Mouse (Mus musculus) small intestine, adult 2 months (tissue): Measurements from ENCODE around the gene Ankrd10. TPM values are rescaled to one million over a fixed set of nuclear protein-coding genes. Genes with fewer than 3 reads are reported as not detected.
A peak's percentile ranks its signal among the peaks of the same experiment; 100 is the strongest.

Experiments used
- H3K27ac ChIP-seq: fragments of 200-500 bp; 2 replicates; pipeline ENCODE4 v1.5.1; 2012; ENCODE audit warnings: low read depth, low read length, control low read depth, inconsistent platforms; ENCODE audit not compliant: insufficient read depth
- H3K27me3 ChIP-seq: fragments of 200-500 bp; 2 replicates; pipeline ENCODE4 v1.6.1; 2012; ENCODE audit warnings: mild to moderate bottlenecking, moderate library complexity, low read length, inconsistent platforms; ENCODE audit not compliant: control insufficient read depth, insufficient read depth
- H3K36me3 ChIP-seq: fragments of 200-500 bp; 2 replicates; pipeline ENCODE4 v1.6.1; 2012; ENCODE audit warnings: mild to moderate bottlenecking, low read length, control low read depth, inconsistent platforms; ENCODE audit not compliant: control insufficient read depth, insufficient read depth
- H3K4me1 ChIP-seq: fragments of 200-500 bp; 2 replicates; pipeline ENCODE4 v1.6.1; 2012; ENCODE audit warnings: low read length, inconsistent platforms, mixed read lengths; ENCODE audit not compliant: control insufficient read depth, insufficient read depth, insufficient read length
- H3K4me3 ChIP-seq: fragments of 200-500 bp; 2 replicates; pipeline ENCODE4 v1.5.1; 2012; ENCODE audit warnings: low read depth, mild to moderate bottlenecking, control low read depth, inconsistent platforms, low read length, moderate library complexity
- CTCF ChIP-seq: fragments of 200-500 bp; IDR thresholded peaks from 2 replicates; pipeline ENCODE4 v1.5.1; 2012; ENCODE audit warnings: low read depth, mild to moderate bottlenecking, control low read depth, inconsistent platforms, low read length, moderate library complexity, mixed read lengths; ENCODE audit not compliant: insufficient replicate concordance, insufficient read length; ENCODE audit errors: extremely low read depth
- POLR2A ChIP-seq: fragments of 200-500 bp; IDR thresholded peaks from 2 replicates; pipeline ENCODE4 v1.6.1; 2012; ENCODE audit warnings: low read depth, mild to moderate bottlenecking, control low read depth, inconsistent platforms, low read length, moderate library complexity
- WGBS: fragments of 180-500 bp; shearing (Covaris S2); methylation state at CpG from one replicate; pipeline ENCODE4 v1.1.7; 2018; 5-methylcytosine and 5-hydroxymethylcytosine counted together
- polyA plus RNA-seq: library from polyadenylated mRNA; depleted of rRNA; stranded (reverse); fragments of >200 nt; gene quantifications from 2 replicates; pipeline ENCODE4 v1.2.3, GENCODE M21; 2012

The Ankrd10 gene
- polyA plus RNA-seq, 1 experiment = 40.4 TPM

DNA sequence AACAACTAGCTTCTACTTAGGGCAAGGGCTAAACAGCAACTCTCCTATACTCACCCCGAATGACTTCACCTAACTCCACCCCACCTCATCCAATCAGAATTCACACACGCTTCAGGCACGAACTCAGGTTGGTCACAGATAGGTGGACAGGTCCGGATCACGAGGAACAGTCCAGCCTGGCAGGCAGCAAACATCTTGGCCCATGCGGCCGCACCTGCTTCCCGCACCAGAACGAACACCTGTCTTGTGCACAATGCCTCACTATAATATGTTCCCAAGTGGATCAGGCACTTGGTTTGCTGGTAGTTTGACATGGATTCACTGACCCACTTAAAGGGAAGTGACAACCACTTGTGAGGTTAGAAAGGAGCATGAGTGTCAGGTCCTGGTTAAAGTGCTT lies 26.7 kb downstream of the Ankrd10 start:
- peaks cover 29% of the 10 kb centered on the region for H3K36me3 ChIP-seq

DNA sequence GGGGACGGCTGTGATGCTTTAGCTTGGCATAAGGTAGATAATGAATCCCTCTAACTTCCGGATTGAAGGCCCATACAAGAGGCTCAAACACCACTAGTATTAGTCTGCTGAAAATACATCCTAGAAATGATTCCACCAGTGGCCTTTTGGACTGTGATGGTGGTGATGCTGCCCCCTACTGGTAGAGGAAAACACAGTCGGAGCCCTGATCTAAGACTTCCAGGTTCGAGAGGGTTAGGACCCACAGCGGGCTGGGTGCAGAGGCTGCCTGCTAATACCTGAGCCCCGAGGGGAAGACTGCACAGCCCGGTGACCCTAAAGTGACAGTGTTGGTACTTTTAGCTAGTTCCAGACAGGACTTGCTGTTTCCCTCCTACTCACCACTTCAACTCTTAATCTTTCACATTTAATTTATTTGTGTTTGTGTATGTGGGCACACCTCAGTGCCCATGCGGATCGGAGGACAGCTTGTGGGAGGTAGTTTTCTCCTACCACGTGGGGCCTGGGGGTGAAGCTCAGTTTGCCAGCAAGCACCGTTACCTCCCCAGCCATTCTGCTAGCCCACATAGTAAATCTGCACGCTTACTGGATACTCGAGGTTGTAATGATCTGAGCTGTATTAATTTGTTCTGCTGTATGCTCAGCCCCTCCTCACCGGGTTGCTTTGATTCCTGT lies 33.4 kb downstream of the Ankrd10 start:
- H3K4me3 ChIP-seq = no peak overlapping the region
- H3K36me3 ChIP-seq = no peaks in the 10 kb centered on the region
- no peaks in the 10 kb centered on the region; the same call in 1 of the 2 replicates for H3K4me1 ChIP-seq
- 29% methylated on average over 14 of the region's 14 CpGs for WGBS
- peak; percentile 73; the same call in 1 of the 2 replicates for TF ChIP-seq CTCF
- TF ChIP-seq POLR2A = no peak
- no peaks in the 10 kb centered on the region for H3K27me3 ChIP-seq
- no peak overlapping the region for H3K27ac ChIP-seq

More for the DNA sequence above, 26.7 kb downstream of the Ankrd10 start:
- H3K4me3 ChIP-seq = no peak overlapping the region
- no peaks in the 10 kb centered on the region for H3K4me1 ChIP-seq
- no peak overlapping the region for H3K27ac ChIP-seq
- 97% methylated on average over 9 of the region's 9 CpGs for WGBS
- H3K27me3 ChIP-seq = no peaks in the 10 kb centered on the region
- TF ChIP-seq POLR2A (no peak), CTCF (no peak)

DNA sequence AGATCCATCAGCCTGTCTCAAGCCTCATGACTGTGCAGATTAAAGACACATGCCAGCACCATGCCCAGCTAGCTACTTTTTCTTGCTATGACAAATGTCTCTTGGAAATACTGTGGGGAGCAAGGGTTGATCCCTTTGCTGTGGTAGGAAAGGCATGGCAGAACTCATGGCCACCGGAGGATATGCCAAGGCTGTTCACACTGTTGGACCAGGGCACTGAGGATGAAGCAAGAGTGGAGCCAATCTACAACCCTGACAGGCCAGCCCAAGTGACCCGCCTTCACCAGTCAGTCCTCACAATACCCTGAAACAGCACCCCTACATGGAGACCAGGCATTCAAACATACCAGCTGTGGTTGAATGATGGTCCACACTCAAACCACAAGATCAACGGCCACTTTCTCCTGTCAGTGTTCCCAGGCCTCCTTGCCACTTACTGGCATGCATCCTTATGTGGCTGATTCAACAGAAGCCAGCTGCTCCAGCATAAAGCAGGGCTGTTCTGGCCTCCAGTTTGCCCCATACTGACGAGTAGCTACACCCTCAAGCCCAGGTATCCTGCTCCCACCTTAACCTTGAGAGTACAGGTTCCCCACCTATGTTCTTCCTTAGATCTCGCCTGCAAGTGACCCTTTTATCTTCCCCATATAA lies 35.1 kb downstream of the Ankrd10 start:
- Histone ChIP-seq H3K36me3 (no peaks in the 10 kb centered on the region), H3K4me3 (no peak overlapping the region)
- 80% methylated on average over 5 of the region's 5 CpGs for WGBS

DNA sequence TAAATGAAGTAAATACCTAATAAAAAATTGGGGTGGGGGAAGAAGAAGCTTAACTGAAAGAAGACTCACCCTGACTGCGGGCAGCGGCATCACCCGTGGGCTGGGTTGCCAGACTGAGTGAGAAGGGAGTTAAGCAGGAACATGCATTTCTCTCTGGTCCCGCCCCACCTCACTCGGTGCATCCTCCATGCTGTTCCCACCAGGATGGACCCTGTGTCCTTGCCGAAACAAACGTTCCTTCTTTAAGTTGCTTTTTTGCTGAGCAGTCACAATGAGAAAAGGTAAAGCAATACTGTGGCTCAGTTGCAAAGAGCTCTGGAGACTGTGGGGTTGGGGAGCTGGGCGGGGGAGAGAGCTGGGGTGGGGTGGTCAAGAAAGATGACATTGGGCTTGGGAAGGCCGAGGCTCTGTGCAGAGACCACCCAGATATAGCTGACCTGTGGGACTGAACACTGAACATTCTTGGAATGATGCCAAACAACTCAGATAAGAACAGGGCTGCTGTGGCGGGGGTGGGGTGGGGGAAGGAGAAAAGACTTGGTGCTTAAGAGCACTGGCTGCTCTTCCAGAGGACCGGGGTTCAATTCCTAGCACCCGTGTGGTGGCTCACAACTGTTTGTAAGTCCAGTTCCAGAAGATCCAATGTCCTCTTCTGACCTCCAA lies 42.2 kb downstream of the Ankrd10 start:
- WGBS = 45% methylated on average over 12 of the region's 12 CpGs
- Histone ChIP-seq H3K36me3 (no peaks in the 10 kb centered on the region), H3K4me3 (no peak overlapping the region), H3K27ac (no peak overlapping the region), H3K27me3 (no peaks in the 10 kb centered on the region), H3K4me1 (no peaks in the 10 kb centered on the region)
- TF ChIP-seq POLR2A (no peak), CTCF (no peak)

More for the DNA sequence above, 35.1 kb downstream of the Ankrd10 start:
- Histone ChIP-seq H3K27me3 (no peaks in the 10 kb centered on the region), H3K4me1 (no peaks in the 10 kb centered on the region; the same call in 1 of the 2 replicates), H3K27ac (no peak overlapping the region)
- TF ChIP-seq CTCF (no peak), POLR2A (no peak)

DNA sequence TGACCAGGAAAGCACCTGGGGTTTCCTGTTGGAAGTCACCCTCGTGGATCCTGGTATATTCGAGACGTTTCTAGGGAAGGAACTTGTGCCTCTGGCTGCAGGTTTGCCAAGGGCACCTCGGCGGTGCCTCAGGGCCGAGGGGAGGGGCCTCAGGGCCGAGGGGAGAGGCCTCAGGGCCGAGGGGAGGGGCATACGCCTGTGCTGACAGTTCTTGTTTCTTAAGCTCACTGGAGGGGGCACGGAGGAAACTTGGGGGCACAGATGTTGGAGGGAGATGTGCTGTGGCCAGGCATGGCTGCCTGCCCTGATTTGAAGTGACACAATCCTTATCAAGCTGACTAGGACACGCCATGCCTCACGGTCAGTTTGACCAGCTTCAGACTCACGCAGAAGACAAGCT lies 43.3 kb downstream of the Ankrd10 start:
- TF ChIP-seq POLR2A = no peak
- no peak for TF ChIP-seq CTCF
- 24% methylated on average over 13 of the region's 13 CpGs for WGBS
- no peaks in the 10 kb centered on the region; the same call in 1 of the 2 replicates for H3K4me1 ChIP-seq

DNA sequence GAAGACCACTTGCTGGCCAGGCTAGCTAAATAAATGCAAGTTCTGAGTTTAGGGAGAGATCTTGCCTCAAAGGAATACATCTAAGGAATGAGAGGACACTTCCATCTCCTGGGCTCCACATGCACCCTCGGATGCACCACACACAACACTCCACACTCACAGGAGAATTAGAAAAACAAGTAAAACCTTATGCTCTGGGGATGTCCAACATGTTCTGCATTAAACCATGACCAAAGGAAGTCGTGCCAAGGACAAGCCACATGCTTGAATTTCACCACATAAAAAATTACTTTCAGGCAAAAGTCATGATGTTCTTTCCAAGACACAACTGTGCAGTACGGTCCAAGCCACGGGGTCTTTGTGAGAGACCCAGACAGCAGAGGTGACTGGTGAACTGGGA lies 43.7 kb downstream of the Ankrd10 start:
- no peaks in the 10 kb centered on the region for H3K27me3 ChIP-seq
- no peak for TF ChIP-seq CTCF
- no peak for TF ChIP-seq POLR2A
- WGBS = 77% methylated on average over 4 of the region's 4 CpGs
- no peaks in the 10 kb centered on the region for H3K36me3 ChIP-seq
- no peaks in the 10 kb centered on the region; the same call in 1 of the 2 replicates for H3K4me1 ChIP-seq
- H3K27ac ChIP-seq = no peak overlapping the region
- no peak overlapping the region for H3K4me3 ChIP-seq

More for the DNA sequence above, 43.3 kb downstream of the Ankrd10 start:
- Histone ChIP-seq H3K36me3 (no peaks in the 10 kb centered on the region), H3K27me3 (no peaks in the 10 kb centered on the region), H3K27ac (no peak overlapping the region), H3K4me3 (no peak overlapping the region)

DNA sequence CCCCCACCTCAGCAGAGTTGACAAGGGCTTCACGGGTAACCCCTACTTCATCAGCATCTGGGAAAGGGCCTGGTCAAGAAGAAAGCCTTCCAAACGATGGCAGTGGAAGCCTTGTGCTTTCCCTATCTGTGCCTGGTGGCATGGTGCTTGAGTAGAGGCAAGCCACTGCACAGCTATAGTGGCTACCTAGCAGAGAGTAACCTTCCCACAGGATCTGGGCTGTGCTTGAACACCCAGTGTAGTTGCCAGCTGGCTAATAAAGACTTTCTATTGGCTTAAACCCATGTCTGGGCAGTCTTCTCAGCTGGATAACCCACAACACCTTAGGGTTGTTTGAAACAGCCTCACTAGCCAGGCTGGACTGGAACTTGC lies 49.2 kb downstream of the Ankrd10 start:
- 76% methylated on average over 2 of the region's 2 CpGs for WGBS
- no peak for TF ChIP-seq CTCF
- TF ChIP-seq POLR2A = no peak
- H3K4me3 ChIP-seq = no peak overlapping the region
- H3K27me3 ChIP-seq = no peaks in the 10 kb centered on the region
- no peaks in the 10 kb centered on the region for H3K36me3 ChIP-seq
- no peaks in the 10 kb centered on the region; the same call in 1 of the 2 replicates for H3K4me1 ChIP-seq
- H3K27ac ChIP-seq = no peak overlapping the region
